Mouse (Mus musculus): Measurements from ENCODE around the gene Kif16b.
A peak's percentile ranks its signal among the peaks of the same experiment; 100 is the strongest.

Kif16b gene

DNA sequence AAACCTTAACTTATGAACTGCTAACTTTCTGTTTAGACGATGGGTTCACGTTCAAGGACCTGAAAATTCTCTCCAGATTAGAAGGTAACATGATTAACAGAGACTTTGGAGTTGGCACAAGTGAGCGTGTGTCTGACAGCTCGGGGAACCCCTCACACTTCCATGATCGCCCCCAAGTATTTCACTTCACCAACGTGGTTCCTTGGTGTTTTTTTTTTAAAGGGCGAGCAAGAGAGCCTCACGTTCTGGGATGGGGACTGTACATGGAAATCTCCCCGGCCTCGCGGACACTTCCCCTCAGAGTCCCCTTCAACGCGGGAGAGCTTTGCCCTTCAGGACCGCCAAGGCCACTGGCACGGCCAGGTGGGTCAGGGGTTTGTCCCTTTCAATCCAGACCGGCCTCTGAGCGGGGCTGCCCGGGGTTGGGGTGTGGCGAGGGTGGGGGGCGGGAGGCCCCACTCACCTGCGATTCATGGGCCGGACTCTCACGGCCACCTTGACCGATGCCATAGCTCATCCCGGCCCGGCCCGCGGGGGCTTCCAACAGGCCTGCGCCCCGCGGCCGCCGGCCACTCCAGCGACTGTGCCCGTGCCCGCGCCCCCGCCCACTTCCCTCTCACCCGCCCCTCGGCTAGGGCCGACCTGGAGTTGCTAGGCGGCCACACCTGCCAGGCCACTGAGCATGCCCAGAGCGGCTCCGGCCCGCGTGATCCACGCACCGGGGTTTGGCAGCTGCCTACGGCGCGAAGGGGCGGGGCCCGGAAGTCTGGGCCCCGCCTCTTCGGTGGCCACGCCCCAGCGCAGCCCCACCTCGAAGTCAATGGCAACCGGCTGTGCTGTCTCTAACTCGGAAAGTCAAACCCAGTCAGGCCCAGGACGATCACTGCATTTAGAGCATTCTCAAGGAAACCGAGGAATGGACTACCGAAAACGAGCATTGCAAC, at the start of gene Kif16b:
Gene Kif16b, minus strand, starts transcription at position 670 of the 944 bp plus-strand sequence.
- DNase-seq (ENCODE audit: low spot score), result peak; percentile 87

- no peak for DNase-seq (ENCODE audit: low spot score)
These were observed 39.7 kb upstream of the Kif16b start for GRCm38 (mm10) chr2:142940899-142941642.

GRCm38 (mm10) chr2:142930445-142930844, 29.1 kb upstream of the Kif16b start:
- no peak for DNase-seq (ENCODE audit: low spot score)

DNA sequence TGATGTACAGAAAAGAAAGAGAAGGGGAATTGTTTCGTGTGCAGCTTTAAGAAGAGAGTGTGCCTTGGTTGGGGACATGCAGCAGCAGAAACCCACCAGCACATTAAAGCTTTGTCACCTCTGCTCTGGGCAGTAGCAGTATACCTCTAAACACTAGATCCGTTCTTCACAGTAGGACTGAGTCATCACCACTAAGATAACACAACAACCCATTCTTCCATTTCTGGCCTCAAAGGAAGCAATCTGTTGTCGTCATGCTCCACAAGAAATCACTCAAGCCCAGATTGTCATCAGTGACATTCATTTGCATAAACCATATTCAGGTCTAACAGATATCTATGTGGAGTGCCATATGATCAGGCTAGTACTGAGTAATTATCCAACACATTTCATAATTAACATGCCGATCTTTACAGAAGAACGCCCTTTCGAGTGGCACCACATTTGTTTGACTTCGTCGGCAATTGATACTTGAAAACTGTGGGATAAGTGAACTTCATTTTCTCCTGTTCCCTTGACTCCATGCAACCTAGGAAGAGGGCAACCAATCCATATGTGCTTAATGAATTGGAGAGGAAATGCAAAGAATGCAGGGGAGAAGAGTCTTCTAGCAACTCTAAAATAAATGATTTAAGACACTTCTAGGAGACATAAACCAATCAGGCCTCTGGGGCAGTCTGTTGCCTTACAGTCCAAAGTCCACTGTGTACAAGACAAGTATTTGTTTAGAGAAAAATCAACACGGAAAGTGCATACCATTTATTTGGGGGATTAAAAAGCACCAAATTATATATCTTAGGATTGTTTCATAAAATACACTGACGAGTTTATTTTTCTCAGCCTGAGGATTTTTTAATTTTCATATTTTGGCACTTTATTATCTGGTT, 28.1 kb upstream of the Kif16b start:
- DNase-seq (ENCODE audit: low spot score), result no peak

DNA sequence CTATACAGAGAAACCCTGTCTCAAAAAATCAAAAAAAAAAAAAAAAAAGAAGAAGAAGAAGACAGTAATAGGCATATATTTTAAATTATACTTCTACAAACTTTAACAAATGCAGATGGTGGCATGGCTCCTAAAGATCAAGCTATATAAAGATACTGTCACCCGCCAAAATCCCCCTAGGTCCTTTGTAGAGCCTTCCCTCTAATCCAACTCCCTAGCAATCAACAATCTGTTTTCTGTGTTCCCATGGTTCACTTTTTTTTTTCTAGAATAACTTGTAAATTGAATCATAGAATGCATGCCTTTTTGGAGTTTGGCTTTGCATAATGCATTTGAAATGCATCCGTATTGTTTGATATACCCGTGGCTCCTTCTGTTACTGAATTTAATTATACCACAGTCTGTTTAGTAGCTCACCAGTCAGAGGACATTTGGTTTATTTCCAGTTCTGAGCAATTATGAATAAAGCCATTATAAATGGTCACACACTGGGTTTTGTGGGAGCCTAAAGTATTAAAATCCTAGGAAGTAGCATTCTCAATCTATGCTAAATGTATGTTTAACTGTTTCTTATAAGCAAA, 9.6 kb upstream of the Kif16b start:
- DNase-seq (ENCODE audit: low spot score), result no peak

DNA sequence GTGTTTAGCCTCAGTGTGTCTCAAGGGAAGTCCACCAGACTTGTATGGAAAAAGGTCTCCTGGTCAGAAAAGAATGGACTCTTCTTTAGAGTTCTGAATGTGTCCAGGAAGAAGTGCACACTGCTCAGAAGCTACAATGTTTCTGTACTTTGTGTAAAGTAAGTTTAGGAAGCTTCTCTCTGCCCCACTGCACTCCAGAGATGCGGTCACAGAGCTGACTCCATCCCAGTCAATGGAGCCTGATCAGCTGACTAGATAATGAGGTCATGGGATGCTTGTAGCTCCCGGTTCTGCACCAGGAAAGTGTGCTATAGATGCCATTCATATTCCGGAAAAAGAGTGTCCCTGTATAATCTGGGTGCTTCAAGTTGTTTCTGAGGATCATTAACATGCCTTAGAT, 7.9 kb upstream of the Kif16b start:
- no peak for DNase-seq (ENCODE audit: low spot score)

- DNase-seq (ENCODE audit: low spot score), result no peak
These were observed 5.7 kb upstream of the Kif16b start for GRCm38 (mm10) chr2:142907056-142907455.

DNA sequence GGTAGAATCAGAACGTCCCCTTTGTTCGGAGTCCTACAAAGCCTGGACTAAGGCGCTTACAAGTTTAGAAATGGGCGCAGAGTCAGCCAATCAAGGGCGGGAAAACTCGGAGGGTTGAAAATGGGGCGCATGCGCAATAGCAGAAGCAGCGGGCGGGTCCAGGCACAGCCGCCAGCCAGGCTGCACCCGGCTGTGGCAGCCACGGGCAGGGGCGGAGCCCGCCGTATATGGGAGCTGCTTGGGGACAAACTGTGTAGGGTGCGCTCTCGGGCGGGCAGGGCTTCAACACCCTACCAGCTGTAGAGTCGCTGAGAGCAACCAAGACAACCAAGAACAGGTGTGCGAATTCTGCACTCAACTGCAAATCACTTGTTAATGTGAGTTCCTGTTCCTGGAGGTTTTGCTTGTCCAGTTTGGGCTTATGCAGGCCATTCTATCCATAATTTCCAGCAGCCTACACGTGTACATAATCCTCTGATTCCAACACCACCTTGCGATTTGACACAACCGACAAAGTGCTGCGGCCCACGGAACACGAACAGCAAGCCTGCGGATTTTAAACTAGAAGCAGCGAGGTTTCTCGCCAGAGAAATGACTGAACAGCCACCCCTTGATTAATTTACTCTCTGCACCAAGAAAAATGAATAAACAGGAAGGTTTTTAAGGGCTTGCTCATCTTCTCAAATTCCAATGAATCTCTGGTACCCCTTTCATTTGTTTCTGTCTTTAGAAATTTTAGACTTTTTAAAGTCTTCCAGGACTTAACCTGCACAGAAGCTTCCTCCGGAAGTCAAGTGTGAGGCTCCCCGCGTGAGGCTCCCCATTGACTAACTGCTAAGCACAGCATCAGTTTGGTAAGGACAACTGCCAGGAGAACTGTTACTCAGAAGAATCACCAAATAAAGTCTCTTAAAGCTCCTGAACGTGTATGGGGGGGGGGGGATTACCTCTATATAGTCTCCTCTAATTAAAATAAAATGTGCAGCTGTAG, 1.9 kb upstream of the Kif16b start:
- DNase-seq (ENCODE audit: low spot score), result peak; percentile 93

DNA sequence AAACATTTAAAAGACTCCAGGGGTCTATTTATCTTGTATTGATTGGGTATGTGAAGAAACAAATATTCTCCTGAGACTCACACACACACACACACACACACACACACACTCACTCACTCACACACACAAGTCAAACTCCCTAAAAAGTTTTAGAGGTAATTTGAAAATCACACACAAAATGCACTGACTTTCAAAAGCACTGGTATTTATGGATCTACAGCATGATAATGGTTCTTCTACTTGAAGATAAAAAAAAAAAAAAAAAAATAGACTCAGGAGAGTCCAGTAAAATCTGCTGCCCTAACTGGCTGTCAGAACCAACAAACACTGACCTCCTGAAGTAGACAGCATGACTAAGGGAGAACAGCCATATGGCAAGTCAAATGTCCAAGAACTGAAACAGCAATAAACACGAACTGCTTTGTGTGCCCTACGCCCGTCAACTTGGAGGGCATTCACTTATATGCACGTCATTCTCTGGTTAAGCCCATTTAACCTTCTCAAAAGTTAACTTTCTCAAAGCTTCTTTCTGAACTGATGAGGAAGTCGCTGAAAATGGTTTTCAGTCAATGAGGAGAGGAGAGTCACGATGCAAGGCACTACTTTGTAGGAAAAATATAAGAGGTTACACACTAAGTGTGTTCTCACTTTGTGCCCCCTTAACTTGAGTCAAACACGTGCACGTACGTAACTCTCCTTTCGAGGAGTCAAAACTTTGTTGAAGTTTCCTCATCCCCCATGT, 1.0 kb downstream of the Kif16b start:
- peak; percentile 18 for DNase-seq (ENCODE audit: low spot score)

DNA sequence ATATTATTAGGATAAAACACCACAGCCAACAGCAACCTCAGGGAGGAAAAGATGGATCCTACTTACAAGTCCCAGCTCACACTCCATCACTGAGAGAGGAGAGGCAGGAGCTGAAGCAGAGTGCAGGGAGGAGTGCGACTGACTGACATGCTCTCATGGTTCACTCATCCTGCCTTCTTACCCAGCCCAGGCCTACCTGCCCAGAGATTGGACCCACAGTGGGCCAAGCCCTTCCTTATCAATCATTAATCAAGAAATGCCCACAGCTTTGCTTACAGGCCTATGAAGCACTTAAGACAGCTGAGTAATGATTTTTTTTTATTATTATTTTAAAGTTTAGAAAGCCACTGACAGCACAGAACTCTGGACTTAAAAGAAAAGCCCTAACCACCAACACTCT, 7.6 kb downstream of the Kif16b start:
- DNase-seq (ENCODE audit: low spot score), result no peak

DNA sequence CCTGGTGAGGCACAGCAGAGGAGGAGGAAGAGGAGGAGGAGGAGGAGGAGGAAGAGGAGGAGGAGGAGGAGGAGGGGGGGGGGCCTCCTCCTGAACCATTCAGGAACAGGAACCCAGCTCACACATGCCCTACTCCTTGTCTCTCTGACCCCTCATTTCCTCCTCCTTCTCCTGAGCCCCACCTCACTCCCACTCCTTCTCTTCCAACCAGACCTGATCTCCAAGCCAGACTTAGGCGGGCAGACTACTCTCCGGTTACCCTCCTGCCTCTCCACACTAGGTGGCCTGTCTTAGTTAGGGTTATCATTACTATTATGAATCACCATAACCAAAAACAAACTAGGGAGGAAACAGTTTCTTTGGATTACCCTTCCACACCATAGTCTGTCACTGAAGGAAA, 10.0 kb downstream of the Kif16b start:
- DNase-seq (ENCODE audit: low spot score), result no peak

- DNase-seq (ENCODE audit: low spot score), result no peak
These were observed 16.9 kb downstream of the Kif16b start for GRCm38 (mm10) chr2:142884456-142884855.

DNA sequence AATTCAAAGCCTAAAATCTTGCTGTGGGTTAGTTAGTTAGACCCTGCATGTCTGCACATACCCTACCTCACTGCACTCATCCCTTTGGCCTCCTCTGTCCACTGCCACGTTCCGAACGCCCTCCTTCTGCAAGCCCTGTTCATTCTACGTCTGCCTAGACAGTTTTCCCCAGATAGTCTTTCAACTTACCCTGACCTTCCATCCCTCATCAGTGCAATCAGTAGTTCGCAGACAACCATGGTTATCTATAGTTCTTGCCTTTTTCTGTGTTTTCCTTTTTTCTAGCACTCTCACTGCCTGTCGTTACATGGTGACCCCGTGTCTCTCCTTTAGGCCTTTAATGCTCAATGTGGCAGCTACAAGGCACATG, 17.7 kb downstream of the Kif16b start:
- no peak for DNase-seq (ENCODE audit: low spot score)

DNA sequence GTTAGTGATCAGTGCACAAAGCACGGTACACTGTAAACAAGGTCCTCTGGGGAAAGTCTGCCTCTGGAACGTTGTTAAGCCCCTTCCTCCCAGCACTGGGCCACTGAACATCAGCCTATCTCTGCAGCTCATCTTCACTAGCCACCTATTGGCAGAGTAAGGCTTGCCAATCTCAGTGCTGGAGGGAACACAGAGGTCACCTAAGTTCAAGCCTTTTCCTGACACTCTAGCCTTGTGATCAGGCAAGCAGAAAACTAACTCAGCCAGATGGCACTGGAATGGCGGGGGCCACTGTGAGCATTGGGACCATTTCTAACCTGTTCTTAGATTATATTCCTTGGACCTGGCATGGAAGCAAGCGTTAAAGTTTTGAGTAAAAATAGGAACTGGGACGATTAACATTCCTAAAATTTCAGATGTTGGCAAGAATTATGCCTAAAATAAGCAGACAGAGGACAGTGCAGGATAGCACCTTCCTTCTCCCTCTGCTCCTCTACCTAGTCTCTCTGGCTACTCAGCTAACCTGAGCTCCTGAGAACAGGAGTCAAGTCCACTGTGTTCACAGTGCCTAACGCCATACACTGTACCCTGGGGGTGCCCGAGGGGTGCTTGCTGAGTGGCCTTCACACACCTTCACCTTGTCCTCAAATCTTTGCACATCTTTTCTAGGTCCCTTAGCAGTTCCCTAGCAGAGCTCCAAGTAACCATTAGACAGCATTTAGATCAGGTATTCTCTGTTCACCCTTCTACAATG, 18.3 kb downstream of the Kif16b start:
- DNase-seq (ENCODE audit: low spot score), result no peak

DNA sequence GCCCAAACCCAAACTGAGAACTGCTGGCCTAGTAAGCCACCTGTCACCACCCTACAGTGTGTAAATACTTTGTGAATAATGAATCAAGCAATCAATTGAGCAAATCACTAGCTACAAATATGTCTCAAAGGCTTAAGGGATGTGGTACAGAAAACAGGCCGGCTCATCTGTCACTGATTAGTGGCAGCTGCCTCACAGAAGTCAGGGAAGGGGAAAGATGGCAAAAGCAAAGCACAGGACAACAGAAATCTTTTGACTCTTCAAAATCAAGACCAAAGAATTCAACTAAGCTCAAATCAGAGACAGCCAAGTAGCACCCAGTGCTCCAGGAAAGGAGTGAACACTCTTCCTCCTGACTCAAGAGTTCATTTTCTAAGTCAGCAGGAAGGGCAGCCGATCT, 18.9 kb downstream of the Kif16b start:
- DNase-seq (ENCODE audit: low spot score), result no peak

DNA sequence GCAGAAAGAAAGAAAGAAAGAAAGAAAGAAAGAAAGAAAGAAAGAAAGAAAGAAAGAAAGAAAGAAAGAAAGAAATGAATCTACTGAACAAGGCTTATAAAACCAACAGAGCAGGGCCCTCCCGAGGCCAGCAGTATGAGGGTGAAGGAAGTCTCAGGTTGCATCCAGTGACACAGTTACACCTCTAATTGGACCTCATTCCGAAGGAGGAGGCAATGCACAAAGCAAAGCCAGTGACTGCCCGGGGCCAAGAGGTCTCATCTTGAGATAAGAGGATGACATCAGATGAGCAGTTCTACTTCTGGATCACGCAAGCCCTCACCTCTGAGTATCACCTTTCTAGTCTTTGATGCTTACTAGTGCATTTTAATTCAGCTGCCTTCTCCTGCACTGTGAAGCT, 20.2 kb downstream of the Kif16b start:
- no peak for DNase-seq (ENCODE audit: low spot score)

DNA sequence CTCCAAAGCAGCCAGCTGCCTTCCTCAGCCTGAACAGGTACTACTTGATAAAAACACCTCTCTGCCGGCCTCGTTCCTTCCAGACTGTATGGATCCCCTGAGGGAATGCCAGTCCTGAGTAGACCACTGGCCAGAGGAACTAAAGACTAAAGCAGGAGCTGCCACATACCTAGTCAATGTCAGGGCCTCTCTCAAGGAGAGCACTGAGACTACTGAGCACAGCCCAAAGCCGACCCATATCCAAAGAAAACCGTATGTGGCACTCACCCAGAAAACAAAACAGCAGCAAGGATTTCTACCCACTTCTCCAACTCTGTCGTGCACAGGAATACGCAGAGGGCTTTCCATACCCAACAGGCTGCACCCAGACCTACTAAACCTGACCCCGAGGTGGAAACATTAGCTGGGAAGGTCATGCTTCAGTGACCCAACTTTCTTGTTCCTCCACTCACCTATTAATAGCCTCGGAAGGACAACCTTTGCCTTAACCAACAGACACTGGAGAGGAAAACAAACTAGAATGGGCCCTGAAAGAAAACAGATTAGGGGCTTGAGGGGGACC, 22.0 kb downstream of the Kif16b start:
- no peak for DNase-seq (ENCODE audit: low spot score)

GRCm38 (mm10) chr2:142876636-142877035, 24.7 kb downstream of the Kif16b start:
- DNase-seq (ENCODE audit: low spot score), result no peak

DNA sequence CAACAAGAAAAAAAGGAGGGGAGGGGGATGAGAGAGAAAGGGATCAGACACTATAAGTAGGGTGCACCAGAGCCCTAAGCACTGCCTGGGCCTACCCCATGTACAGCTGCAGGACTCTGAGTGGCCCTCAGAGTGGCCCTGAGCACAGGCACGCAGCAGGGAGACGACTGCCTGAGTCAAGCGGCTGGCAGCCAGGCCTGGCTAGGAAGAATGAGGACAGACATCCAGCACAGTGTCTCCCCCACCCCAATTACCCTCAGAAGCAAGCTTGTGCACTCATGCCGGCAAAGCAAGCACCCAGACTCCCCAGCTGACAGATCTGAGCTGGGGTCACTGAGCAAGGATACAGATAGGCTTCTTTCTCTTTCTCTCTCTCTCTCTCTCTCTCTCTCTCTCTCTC, 25.4 kb downstream of the Kif16b start:
- DNase-seq (ENCODE audit: low spot score), result no peak

All from c-Kit-positive CD71-positive TER-119-positive erythroid progenitor cells, embryonic 14.5 days (primary cell).